Mouse (Mus musculus) hindbrain, postnatal 0 days (tissue): Measurements from ENCODE around the gene Fgr. TPM values are rescaled to one million over a fixed set of nuclear protein-coding genes. Genes with fewer than 3 reads are reported as not detected.

Experiments used
- ATAC-seq: fragments of 200-750 bp; cut with Nextera tagmentation; 2 replicates; pipeline ENCODE4 v1.8.0; 2017; ENCODE audit warnings: mild to moderate bottlenecking, moderate TSS enrichment, moderate library complexity
- DNase-seq: peaks from one replicate; pipeline ENCODE4 v3.0.0-alpha.2; 2015; ENCODE audit warnings: low spot score
- H3K27ac ChIP-seq: fragments of 300-500 bp; sonication (generic); 2 replicates; pipeline ENCODE4 v1.5.1; 2014; ENCODE audit warnings: mild to moderate bottlenecking
- H3K27me3 ChIP-seq: fragments of 300-500 bp; sonication (generic); 2 replicates; pipeline ENCODE4 v1.6.1; 2014; ENCODE audit warnings: low read length, mixed read lengths; ENCODE audit not compliant: insufficient read depth
- H3K36me3 ChIP-seq: fragments of 300-500 bp; sonication (generic); 2 replicates; pipeline ENCODE4 v1.6.1; 2014; ENCODE audit warnings: low read length, mixed read lengths; ENCODE audit not compliant: insufficient read depth
- H3K4me1 ChIP-seq: fragments of 300-500 bp; sonication (generic); 2 replicates; pipeline ENCODE4 v1.6.1; 2014; ENCODE audit warnings: antibody characterized with exemption, low read length, mixed read lengths; ENCODE audit not compliant: insufficient read depth
- H3K4me2 ChIP-seq: fragments of 300-500 bp; sonication (generic); 2 replicates; pipeline ENCODE4 v1.6.1; 2014; ENCODE audit warnings: low read depth, mild to moderate bottlenecking, low read length, moderate library complexity, mixed read lengths
- H3K4me3 ChIP-seq: fragments of 300-500 bp; sonication (generic); 2 replicates; pipeline ENCODE4 v1.5.1; 2014; ENCODE audit warnings: low read length
- H3K9ac ChIP-seq: fragments of 300-500 bp; sonication (generic); replicated peaks from 2 replicates; pipeline ENCODE4 v1.6.1; 2014; ENCODE audit warnings: mild to moderate bottlenecking, low read length, moderate library complexity, mixed read lengths
- H3K9me3 ChIP-seq: fragments of 300-500 bp; sonication (generic); 2 replicates; pipeline ENCODE4 v1.6.1; 2016; ENCODE audit warnings: low read length, mixed read lengths
- CTCF ChIP-seq: IDR thresholded peaks from 2 replicates; pipeline ENCODE4 v1.5.1; 2016; ENCODE audit warnings: antibody characterized with exemption, control low read depth, low read depth
- WGBS: fragments of 180-500 bp; shearing (Covaris S2); extraction: QIAGEN DNeasy Blood & Tissue Kit; methylation state at CpG from one replicate; pipeline ENCODE4 v1.1.7; 2014; 5-methylcytosine and 5-hydroxymethylcytosine counted together
- polyA plus RNA-seq: library from polyadenylated mRNA; unstranded; fragments of >200 nt; fragmentation: Nextera tagmentation; extraction: Ambion mirVana; gene quantifications from 2 replicates; pipeline ENCODE4 v1.2.1, GENCODE M21; 2015
- total RNA-seq: library from RNA; depleted of rRNA; stranded (reverse); fragments of >200 nt; gene quantifications from 2 replicates; pipeline ENCODE4 v1.2.3, GENCODE M21; 2014

Gene Fgr
- total and polyA plus RNA-seq, 2 experiments from 2014 or later, result 0.19 to 0.73 TPM

DNA sequence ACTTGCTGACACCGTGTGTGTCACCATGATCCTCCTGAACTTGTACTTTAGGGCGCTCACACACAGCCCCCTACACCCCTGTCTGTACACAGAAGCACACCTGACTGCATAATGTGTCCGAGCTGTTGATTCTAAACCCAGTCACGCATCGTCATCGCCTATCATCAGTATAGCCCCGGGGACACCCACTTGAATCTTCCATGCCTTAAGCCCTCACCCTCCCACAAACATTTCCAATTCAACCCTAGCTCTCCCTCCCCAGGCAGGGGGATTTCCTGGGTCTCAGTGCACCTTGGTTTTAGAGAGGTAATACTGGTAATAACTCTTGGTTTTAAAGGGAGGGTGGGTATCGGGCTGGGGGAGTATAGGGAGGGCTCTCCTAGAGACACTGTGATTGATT, 709 bp upstream of the Fgr start:
- no peak for TF ChIP-seq CTCF
- peak; percentile 35; the same call in 1 of the 2 replicates for ATAC-seq
- H3K4me3 ChIP-seq, result no peak overlapping the region
- no peak overlapping the region for H3K9ac ChIP-seq
- H3K36me3 ChIP-seq, result no peaks in the 10 kb centered on the region
- DNase-seq, result no peak
- no peaks in the 10 kb centered on the region for H3K9me3 ChIP-seq
- 42% methylated on average over 8 of the region's 8 CpGs for WGBS
- H3K27ac ChIP-seq, result no peak overlapping the region
- peaks cover 19% of the 10 kb centered on the region for H3K4me1 ChIP-seq
- H3K27me3 ChIP-seq, result no peaks in the 10 kb centered on the region
- no peak overlapping the region for H3K4me2 ChIP-seq

DNA sequence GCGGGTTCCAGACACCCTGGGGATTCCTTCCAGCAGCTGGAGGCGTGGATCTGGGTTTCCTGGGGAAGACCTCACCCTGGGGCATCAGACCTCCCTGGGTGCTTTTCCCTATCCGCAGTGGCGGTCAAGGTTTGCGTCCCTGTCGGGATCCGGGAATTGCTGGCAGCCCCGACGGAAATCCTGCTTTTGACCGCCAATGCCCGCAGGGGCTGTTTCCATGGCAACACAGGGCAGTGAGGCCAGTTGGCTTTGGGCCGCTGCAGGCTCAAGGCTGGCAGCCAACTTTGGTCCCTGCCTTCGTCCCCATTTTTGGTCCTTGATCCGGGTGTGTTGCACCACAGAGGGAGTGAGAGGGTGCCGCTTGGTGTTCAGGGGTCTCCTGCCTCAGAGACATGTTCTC, 1.0 kb downstream of the Fgr start:
- ATAC-seq (peak; percentile 69), DNase-seq (peak; percentile 90)
- Histone ChIP-seq H3K9ac (no peak overlapping the region), H3K36me3 (no peaks in the 10 kb centered on the region), H3K9me3 (no peaks in the 10 kb centered on the region), H3K4me2 (peak overlapping the region; percentile 47), H3K4me3 (no peak overlapping the region), H3K27ac (peak overlapping the region; percentile 41), H3K27me3 (no peaks in the 10 kb centered on the region), H3K4me1 (peaks cover 19% of the 10 kb centered on the region)
- 2% methylated on average over 15 of the region's 15 CpGs for WGBS
- peak; percentile 18; the same call in 1 of the 2 replicates for TF ChIP-seq CTCF

DNA sequence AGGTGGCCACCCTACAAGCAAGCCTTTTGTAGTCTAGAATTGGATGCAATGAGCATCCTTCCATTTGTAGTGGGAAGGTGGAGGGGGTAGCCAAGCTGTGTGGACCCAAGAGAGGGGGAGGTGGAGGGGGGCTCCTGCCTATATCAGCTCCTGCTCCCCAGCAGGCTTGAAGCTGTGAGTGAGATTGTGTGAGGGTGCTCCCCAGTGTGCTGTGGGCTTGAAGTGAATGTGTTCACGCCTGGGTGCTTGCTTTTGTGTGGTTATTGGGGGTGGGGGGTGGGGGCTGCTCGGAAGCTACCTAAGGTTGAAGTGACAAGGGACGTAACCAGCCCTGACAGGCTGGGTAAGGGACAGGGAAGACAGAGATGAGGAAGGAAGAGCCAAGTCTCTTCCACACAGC, 1.9 kb downstream of the Fgr start:
- TF ChIP-seq CTCF, result no peak
- ATAC-seq, result no peak
- no peaks in the 10 kb centered on the region for H3K9me3 ChIP-seq
- no peak overlapping the region for H3K4me2 ChIP-seq
- H3K27me3 ChIP-seq, result no peaks in the 10 kb centered on the region
- H3K27ac ChIP-seq, result no peak overlapping the region
- peaks cover 19% of the 10 kb centered on the region for H3K4me1 ChIP-seq
- WGBS, result 34% methylated on average over 3 of the region's 3 CpGs
- no peak for DNase-seq
- no peak overlapping the region for H3K9ac ChIP-seq
- H3K36me3 ChIP-seq, result no peaks in the 10 kb centered on the region
- no peak overlapping the region for H3K4me3 ChIP-seq

DNA sequence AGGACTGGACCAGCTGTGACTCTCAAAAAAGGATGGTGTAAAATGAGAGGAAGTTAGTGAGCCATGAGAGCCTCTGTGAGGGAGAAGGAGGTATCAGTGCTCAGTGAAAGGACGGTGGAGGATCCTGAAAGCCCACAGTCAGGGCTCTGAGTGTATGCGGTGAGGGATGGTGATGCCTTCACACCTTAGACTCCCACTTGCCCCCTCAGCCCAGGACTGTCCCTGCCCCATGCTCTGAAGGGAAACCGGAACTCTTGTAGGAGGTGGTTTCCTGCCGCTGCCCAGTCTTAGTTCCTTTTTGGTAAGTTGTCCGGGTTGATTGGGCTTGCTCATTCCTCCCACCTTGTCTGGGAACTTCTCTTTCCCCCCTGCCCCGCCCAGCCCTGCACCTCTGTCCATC, 2.8 kb downstream of the Fgr start:
- Histone ChIP-seq H3K9me3 (no peaks in the 10 kb centered on the region), H3K36me3 (no peaks in the 10 kb centered on the region), H3K27me3 (no peaks in the 10 kb centered on the region), H3K27ac (no peak overlapping the region), H3K9ac (no peak overlapping the region), H3K4me2 (no peak overlapping the region), H3K4me1 (peaks cover 19% of the 10 kb centered on the region), H3K4me3 (no peak overlapping the region)
- TF ChIP-seq CTCF, result no peak
- DNase-seq (no peak), ATAC-seq (no peak)
- 90% methylated on average over 6 of the region's 6 CpGs for WGBS

DNA sequence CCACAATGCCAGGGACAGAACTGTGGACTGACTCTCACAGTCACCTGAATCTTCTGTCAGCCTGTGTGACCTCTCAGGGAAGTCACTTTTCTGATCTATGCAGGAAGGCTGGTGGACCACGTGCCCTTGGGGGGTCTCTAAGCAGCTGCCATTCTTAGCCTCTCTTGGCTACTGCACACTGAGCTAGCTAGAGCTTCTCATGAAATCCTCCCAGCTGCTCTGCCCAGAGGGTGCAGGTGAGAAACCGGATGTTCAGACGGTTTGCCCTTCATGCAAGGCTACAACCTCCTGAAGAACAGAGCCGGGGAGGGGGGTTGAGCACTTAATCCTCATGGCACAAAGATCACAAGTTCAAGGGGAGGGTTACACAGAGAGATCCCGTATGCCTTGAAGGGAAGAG, 3.7 kb downstream of the Fgr start:
- TF ChIP-seq CTCF, result no peak
- WGBS, result 45% methylated on average over 5 of the region's 5 CpGs
- H3K27me3 ChIP-seq, result no peaks in the 10 kb centered on the region

DNA sequence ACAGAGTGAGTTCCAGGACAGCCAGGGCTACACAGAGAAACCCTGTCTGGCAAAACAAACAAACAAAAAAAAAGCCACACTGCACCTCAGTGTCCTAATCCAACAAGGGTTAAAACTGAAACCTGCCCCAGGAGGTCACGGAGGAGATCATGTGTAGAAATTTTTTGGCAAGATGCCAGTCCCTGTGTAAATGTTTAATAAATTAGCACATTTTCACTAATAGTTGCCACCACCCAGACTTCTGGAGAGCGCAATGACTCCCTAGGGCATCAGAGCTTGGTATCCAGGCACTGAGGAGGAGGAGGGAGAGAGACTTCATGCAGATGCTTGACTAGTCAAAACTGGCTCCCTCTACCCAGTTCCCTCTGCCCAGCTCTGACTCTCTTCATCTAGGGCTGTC, 5.3 kb downstream of the Fgr start:
- H3K4me3 ChIP-seq, result no peak overlapping the region
- 46% methylated on average over 2 of the region's 2 CpGs for WGBS
- DNase-seq, result no peak
- no peak for ATAC-seq
- no peak for TF ChIP-seq CTCF
- H3K4me1 ChIP-seq, result peaks cover 19% of the 10 kb centered on the region
- H3K36me3 ChIP-seq, result no peaks in the 10 kb centered on the region
- no peaks in the 10 kb centered on the region for H3K27me3 ChIP-seq
- no peak overlapping the region for H3K9ac ChIP-seq
- H3K9me3 ChIP-seq, result no peaks in the 10 kb centered on the region
- H3K4me2 ChIP-seq, result no peak overlapping the region
- no peak overlapping the region for H3K27ac ChIP-seq

More for the DNA sequence above, 3.7 kb downstream of the Fgr start:
- H3K9ac ChIP-seq, result no peak overlapping the region
- no peak overlapping the region for H3K4me2 ChIP-seq
- no peak overlapping the region for H3K4me3 ChIP-seq
- DNase-seq, result no peak
- peaks cover 19% of the 10 kb centered on the region for H3K4me1 ChIP-seq
- H3K9me3 ChIP-seq, result no peaks in the 10 kb centered on the region
- H3K27ac ChIP-seq, result no peak overlapping the region
- no peak for ATAC-seq
- H3K36me3 ChIP-seq, result no peaks in the 10 kb centered on the region

DNA sequence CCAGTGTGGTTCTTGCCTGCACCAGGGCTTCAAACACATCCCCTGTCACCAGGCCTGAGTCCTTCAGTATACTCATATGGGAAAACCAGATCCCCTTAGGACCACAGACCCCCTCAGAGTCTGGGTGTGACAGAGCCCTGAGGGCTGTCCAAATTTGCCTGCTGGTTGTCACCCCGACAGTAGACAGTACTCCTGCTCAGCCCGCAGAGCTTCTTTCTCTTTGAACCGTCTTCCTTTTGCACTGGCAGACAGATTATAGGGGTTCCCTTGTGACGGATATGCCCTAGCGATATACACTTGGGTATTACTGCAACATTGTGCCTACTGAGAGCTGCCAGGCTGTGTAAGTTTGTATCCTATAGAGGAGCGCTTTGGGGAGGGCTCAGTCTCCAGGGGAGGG, 7.7 kb downstream of the Fgr start:
- H3K36me3 ChIP-seq, result no peaks in the 10 kb centered on the region
- 70% methylated on average over 6 of the region's 6 CpGs for WGBS
- H3K27ac ChIP-seq, result no peak overlapping the region
- no peak overlapping the region for H3K4me2 ChIP-seq
- DNase-seq, result no peak
- H3K9me3 ChIP-seq, result no peaks in the 10 kb centered on the region
- no peaks in the 10 kb centered on the region for H3K27me3 ChIP-seq
- H3K4me3 ChIP-seq, result no peak overlapping the region
- no peak for ATAC-seq
- TF ChIP-seq CTCF, result no peak
- H3K9ac ChIP-seq, result no peak overlapping the region
- H3K4me1 ChIP-seq, result peaks cover 5% of the 10 kb centered on the region; the same call in 1 of the 2 replicates
